Mouse (Mus musculus) kidney, embryonic 14.5 days (tissue): ENCODE results near the gene Enox1. TPM values are rescaled to one million over a fixed set of nuclear protein-coding genes. Genes with fewer than 3 reads are reported as not detected.

Experiments
- ATAC-seq: fragments of 200-750 bp; cut with Nextera tagmentation; 2 replicates; pipeline ENCODE4 v1.8.0; 2017; ENCODE audit warnings: moderate number of reproducible peaks, mild to moderate bottlenecking, moderate TSS enrichment, moderate library complexity; ENCODE audit not compliant: low FRiP score, low TSS enrichment
- H3K27ac ChIP-seq: fragments of 300-500 bp; sonication (generic); 2 replicates; pipeline ENCODE4 v1.5.1; 2014; ENCODE audit warnings: low read depth, mild to moderate bottlenecking, low read length, moderate library complexity, mixed read lengths
- H3K27me3 ChIP-seq: fragments of 300-500 bp; sonication (generic); 2 replicates; pipeline ENCODE4 v1.6.1; 2014; ENCODE audit warnings: mild to moderate bottlenecking, low read length; ENCODE audit not compliant: control insufficient read depth, insufficient read depth
- H3K36me3 ChIP-seq: fragments of 300-500 bp; sonication (generic); 2 replicates; pipeline ENCODE4 v1.6.1; 2014; ENCODE audit warnings: low read length, mixed read lengths; ENCODE audit not compliant: control insufficient read depth, insufficient read depth
- H3K4me1 ChIP-seq: fragments of 300-500 bp; sonication (generic); 2 replicates; pipeline ENCODE4 v1.6.1; 2014; ENCODE audit warnings: low read length, mixed read lengths; ENCODE audit not compliant: control insufficient read depth, insufficient read depth
- H3K4me2 ChIP-seq: fragments of 300-500 bp; sonication (generic); replicated peaks from 2 replicates; pipeline ENCODE4 v1.6.1; 2014; ENCODE audit warnings: low read depth, mild to moderate bottlenecking, low read length
- H3K4me3 ChIP-seq: fragments of 300-500 bp; sonication (generic); 2 replicates; pipeline ENCODE4 v1.5.1; 2014; ENCODE audit warnings: mild to moderate bottlenecking, low read length
- H3K9ac ChIP-seq: fragments of 300-500 bp; sonication (generic); 2 replicates; pipeline ENCODE4 v1.6.1; 2014; ENCODE audit warnings: low read depth, mild to moderate bottlenecking, low read length, moderate library complexity
- H3K9me3 ChIP-seq: fragments of 300-500 bp; sonication (generic); 2 replicates; pipeline ENCODE4 v1.6.1; 2016; ENCODE audit warnings: low read length; ENCODE audit not compliant: control insufficient read depth
- WGBS: fragments of 180-500 bp; shearing (Covaris S2); extraction: QIAGEN DNeasy Blood & Tissue Kit; methylation state at CpG from one replicate; pipeline ENCODE4 v1.1.7; 2014; 5-methylcytosine and 5-hydroxymethylcytosine counted together
- polyA plus RNA-seq: library from polyadenylated mRNA; unstranded; fragments of >200 nt; fragmentation: Nextera tagmentation; extraction: Ambion mirVana; gene quantifications from 2 replicates; pipeline ENCODE4 v1.2.1, GENCODE M21; 2014

The Enox1 gene
- polyA plus RNA-seq, 1 experiment from 2014 or later, result 7.0 TPM

DNA sequence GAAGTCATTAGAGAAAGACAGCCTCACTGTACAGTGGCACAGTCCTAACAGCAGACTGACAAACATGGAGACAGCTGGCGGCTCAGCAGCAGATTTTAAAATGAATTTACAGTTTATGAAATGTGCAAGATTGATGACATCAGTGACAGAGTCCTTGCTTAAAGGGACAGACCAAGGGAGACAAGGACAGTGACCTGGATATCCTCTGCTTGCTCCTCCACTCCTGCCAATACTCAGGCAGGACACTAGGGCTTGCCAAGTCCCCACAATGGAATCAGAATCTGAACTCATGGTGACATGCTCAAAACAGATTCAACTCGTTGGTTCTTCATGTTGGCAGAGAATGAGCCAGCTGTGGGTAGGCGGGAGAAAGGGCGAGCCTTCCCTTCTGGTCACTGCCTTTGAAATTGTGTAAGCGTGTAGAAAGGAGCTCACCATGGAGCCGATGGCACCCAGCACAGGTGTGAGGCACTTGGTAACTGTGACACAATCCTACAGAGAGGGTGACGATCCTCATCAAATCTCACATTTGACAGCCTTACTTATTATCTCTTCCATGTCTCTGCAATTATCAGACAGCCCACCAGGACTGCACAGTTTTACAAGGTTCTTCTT, 582.3 kb downstream of the Enox1 start:
- no peak overlapping the region for H3K4me3 ChIP-seq
- H3K4me2 ChIP-seq, result no peak overlapping the region
- 89% methylated on average over 7 of the region's 7 CpGs for WGBS
- H3K9ac ChIP-seq, result no peak overlapping the region
- H3K4me1 ChIP-seq, result no peaks in the 10 kb centered on the region
- no peaks in the 10 kb centered on the region for H3K27me3 ChIP-seq
- H3K36me3 ChIP-seq, result no peaks in the 10 kb centered on the region
- 0 out of 2 replicates have a peak, but pooled peaks cover 4% of the 10 kb centered on the region for H3K9me3 ChIP-seq
- H3K27ac ChIP-seq, result no peak overlapping the region
- ATAC-seq, result no peak

DNA sequence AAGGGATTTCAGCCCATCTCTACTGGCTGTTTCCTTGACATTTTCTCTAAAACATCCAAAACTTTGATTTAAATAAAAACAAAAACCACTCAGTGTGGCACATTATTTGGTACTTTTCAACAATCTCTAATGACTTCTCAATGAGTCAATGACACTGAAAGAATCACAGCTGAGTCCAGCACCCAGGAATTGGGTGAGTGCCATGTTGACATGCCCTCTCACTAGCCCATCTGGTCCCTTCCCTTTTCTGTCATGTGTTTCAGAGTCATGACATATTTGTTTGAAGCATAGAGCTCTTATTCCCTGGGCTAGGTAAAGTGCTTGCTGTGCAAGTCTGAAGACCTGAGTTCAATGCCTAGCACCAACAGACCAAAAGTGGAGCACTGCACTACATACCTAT, 582.8 kb downstream of the Enox1 start:
- H3K9ac ChIP-seq, result no peak overlapping the region
- H3K9me3 ChIP-seq, result 0 out of 2 replicates have a peak, but pooled peaks cover 4% of the 10 kb centered on the region
- no peak overlapping the region for H3K4me3 ChIP-seq
- no peaks in the 10 kb centered on the region for H3K36me3 ChIP-seq
- no peak overlapping the region for H3K27ac ChIP-seq
- no peak overlapping the region for H3K4me2 ChIP-seq
- no peaks in the 10 kb centered on the region for H3K4me1 ChIP-seq
- no peaks in the 10 kb centered on the region for H3K27me3 ChIP-seq
- ATAC-seq, result no peak

DNA sequence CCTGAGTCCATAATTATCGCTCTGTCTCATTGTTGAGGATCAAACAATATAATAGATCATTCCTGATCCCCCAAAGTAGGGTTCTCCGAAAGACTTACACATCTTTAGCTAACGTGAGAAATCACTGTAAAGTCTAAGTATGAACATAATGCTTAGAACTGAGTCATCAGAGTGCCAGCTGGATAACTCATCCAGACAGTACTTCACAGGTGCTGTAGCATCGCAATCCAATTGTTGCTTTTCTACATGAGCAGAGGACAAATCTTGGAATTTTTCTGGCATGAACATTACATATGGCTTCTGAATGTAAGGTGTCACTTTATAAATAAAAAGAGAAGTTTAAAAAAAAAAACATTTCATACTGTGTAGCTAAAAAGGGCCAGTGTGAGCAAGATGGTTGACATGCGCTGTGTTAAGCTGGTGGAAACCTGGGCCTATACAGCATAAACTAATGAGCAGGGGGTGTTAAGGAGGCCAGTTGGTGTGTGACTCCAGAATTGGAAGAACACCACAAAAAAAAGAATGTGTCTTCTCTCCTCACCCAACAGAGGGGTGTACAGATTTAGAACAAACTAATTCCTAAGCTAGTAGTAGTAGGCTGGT, 588.2 kb downstream of the Enox1 start:
- Histone ChIP-seq H3K36me3 (no peaks in the 10 kb centered on the region), H3K4me3 (no peak overlapping the region), H3K9ac (no peak overlapping the region), H3K27ac (no peak overlapping the region), H3K4me1 (no peaks in the 10 kb centered on the region), H3K27me3 (no peaks in the 10 kb centered on the region), H3K4me2 (no peak overlapping the region), H3K9me3 (0 out of 2 replicates have a peak, but pooled peaks cover 4% of the 10 kb centered on the region)
- 95% methylated on average over 5 of the region's 5 CpGs for WGBS
- ATAC-seq, result no peak

DNA sequence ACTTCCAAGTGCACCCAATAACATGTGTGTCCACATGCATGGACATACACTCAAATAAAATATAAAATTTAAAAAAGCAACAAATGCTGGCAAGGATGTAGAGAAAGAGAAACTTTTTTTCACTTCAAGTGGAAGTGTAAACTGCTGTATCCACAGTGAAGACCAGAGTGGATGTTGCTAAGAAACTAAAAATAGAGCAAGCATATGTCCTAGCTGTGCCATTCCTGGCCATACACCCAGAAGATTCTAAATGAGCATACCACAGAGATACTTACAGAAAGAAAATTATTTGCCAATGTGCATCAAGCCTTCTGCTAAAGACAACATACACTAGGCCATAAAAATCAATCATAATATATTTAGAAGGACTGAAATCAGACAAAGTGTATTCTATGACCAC, 592.4 kb downstream of the Enox1 start:
- no peaks in the 10 kb centered on the region for H3K27me3 ChIP-seq
- no peak for ATAC-seq

More for the DNA sequence above, 592.4 kb downstream of the Enox1 start:
- no peak overlapping the region for H3K9ac ChIP-seq
- no peaks in the 10 kb centered on the region for H3K36me3 ChIP-seq
- H3K4me1 ChIP-seq, result no peaks in the 10 kb centered on the region
- H3K4me3 ChIP-seq, result no peak overlapping the region
- peaks cover 5% of the 10 kb centered on the region; the same call in 1 of the 2 replicates for H3K9me3 ChIP-seq
- no peak overlapping the region for H3K27ac ChIP-seq
- no peak overlapping the region for H3K4me2 ChIP-seq

Other genes starting within 250 kb of the Enox1 start
- 1.7 and 1.8 TPM in 2 replicates for gene Ccdc122, start 120.0 kb upstream of the Enox1 start, polyA plus RNA-seq
- 6.5 and 7.5 TPM in 2 replicates for gene Lacc1, start 119.9 kb upstream of the Enox1 start, polyA plus RNA-seq